Mouse (Mus musculus) brain, embryonic 14.5 days (tissue): ENCODE data around the gene Klf7.

Experiments used
- CTCF ChIP-seq: fragments of 200-500 bp; IDR thresholded peaks from 2 replicates; pipeline ENCODE4 v1.5.1; 2012; ENCODE audit warnings: inconsistent platforms, mild to moderate bottlenecking, moderate library complexity, borderline replicate concordance; ENCODE audit not compliant: insufficient read depth, insufficient read length; ENCODE audit errors: extremely low read depth
- POLR2A ChIP-seq: fragments of 200-500 bp; IDR thresholded peaks from 2 replicates; pipeline ENCODE4 v1.6.1; 2012; ENCODE audit warnings: mild to moderate bottlenecking, inconsistent platforms, borderline replicate concordance; ENCODE audit not compliant: poor library complexity, insufficient read depth, insufficient read length, severe bottlenecking; ENCODE audit errors: extremely low read depth

GRCm38 (mm10) chr1:64000597-64000996 is 121.5 kb downstream of the Klf7 start:
- TF ChIP-seq POLR2A (no peak), CTCF (no peak)
